Mouse (Mus musculus) heart, postnatal 0 days (tissue): Measurements from ENCODE around the gene Arsb. TPM values are rescaled to one million over a fixed set of nuclear protein-coding genes. Genes with fewer than 3 reads are reported as not detected.
A peak's percentile ranks its signal among the peaks of the same experiment; 100 is the strongest.

Experiments
- ATAC-seq: fragments of 200-750 bp; cut with Nextera tagmentation; 2 replicates; pipeline ENCODE4 v1.8.0; 2017; ENCODE audit warnings: low read depth, moderate number of reproducible peaks, moderate library complexity; ENCODE audit not compliant: insufficient read depth
- DNase-seq: peaks from one replicate; pipeline ENCODE4 v3.0.0-alpha.2; 2016; ENCODE audit warnings: low spot score
- H3K27ac ChIP-seq: fragments of 300-500 bp; sonication (generic); 2 replicates; pipeline ENCODE4 v1.5.1; 2014; ENCODE audit warnings: low read depth, mild to moderate bottlenecking
- H3K27me3 ChIP-seq: fragments of 300-500 bp; sonication (generic); 2 replicates; pipeline ENCODE4 v1.6.1; 2014; ENCODE audit warnings: low read length, mixed read lengths; ENCODE audit not compliant: control insufficient read depth, insufficient read depth
- H3K36me3 ChIP-seq: fragments of 300-500 bp; sonication (generic); replicated peaks from 2 replicates; pipeline ENCODE4 v1.6.1; 2014; ENCODE audit warnings: low read length, mixed read lengths; ENCODE audit not compliant: control insufficient read depth, insufficient read depth
- H3K4me1 ChIP-seq: fragments of 300-500 bp; sonication (generic); 2 replicates; pipeline ENCODE4 v1.6.1; 2014; ENCODE audit warnings: antibody characterized with exemption; ENCODE audit not compliant: control insufficient read depth, insufficient read depth
- H3K4me2 ChIP-seq: fragments of 300-500 bp; sonication (generic); 2 replicates; pipeline ENCODE4 v1.6.1; 2014; ENCODE audit warnings: low read depth, mild to moderate bottlenecking, low read length, moderate library complexity
- H3K4me3 ChIP-seq: fragments of 300-500 bp; sonication (generic); 2 replicates; pipeline ENCODE4 v1.5.1; 2014; ENCODE audit warnings: low read depth, low read length
- H3K9ac ChIP-seq: fragments of 300-500 bp; sonication (generic); replicated peaks from 2 replicates; pipeline ENCODE4 v1.6.1; 2014; ENCODE audit warnings: low read depth, low read length, mixed read lengths
- H3K9me3 ChIP-seq: fragments of 300-500 bp; sonication (generic); replicated peaks from 2 replicates; pipeline ENCODE4 v1.6.1; 2016; ENCODE audit warnings: low read length; ENCODE audit not compliant: control insufficient read depth
- CTCF ChIP-seq: IDR thresholded peaks from 2 replicates; pipeline ENCODE4 v1.5.1; 2016; ENCODE audit warnings: antibody characterized with exemption, control low read depth, low read depth
- EP300 ChIP-seq: IDR thresholded peaks from 2 replicates; pipeline ENCODE4 v1.6.1; 2016; ENCODE audit warnings: antibody characterized with exemption, low read depth
- WGBS: fragments of 180-500 bp; shearing (Covaris S2); extraction: QIAGEN DNeasy Blood & Tissue Kit; methylation state at CpG from one replicate; pipeline ENCODE4 v1.1.7; 2014; 5-methylcytosine and 5-hydroxymethylcytosine counted together
- polyA plus RNA-seq: library from polyadenylated mRNA; unstranded; fragments of >200 nt; fragmentation: Nextera tagmentation; extraction: Ambion mirVana; gene quantifications from 2 replicates; pipeline ENCODE4 v1.2.1, GENCODE M21; 2015
- total RNA-seq: library from RNA; depleted of rRNA; stranded (reverse); fragments of >200 nt; gene quantifications from 2 replicates; pipeline ENCODE4 v1.2.3, GENCODE M21; 2014; ENCODE audit warnings: low replicate concordance; rRNA removed

Gene Arsb
- total RNA-seq (5.0 and 6.2 TPM in 2 replicates), polyA plus RNA-seq (3.0 and 3.1 TPM in 2 replicates)

DNA sequence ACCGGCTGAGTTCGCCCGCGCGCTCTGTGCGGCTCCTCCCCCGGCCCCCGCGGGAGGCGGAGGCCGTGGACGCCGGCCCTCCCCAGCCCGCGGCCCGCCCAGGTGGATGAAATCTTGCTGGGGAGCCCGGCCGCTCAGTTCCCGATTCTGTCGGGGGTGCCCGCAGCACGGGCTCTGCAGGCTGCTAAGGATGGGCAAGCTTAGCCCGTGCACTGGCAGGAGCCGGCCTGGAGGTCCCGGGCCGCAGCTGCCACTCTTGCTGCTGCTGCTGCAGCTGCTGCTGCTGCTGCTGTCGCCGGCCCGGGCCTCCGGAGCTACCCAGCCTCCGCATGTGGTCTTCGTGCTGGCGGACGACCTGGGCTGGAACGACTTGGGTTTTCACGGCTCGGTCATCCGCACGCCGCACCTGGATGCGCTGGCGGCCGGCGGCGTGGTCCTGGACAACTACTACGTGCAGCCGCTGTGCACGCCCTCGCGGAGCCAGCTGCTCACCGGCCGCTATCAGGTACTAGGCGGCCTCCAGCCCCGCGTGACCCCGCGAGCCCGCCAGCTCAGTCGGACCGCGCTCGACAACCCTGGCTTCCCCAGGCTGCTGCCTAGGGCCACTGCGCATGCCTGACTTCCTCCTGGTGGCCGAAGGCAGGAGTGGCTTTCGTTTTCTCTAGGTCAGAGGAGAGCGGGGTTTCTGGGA lies at the start of gene Arsb:
Arsb (plus strand) TSS at position 43 of the 691 bp plus-strand sequence.
- H3K4me1 ChIP-seq, result peaks cover 10% of the 10 kb centered on the region; the same call in 1 of the 2 replicates
- under 1% methylated on average over 59 of the region's 66 CpGs for WGBS
- H3K9ac ChIP-seq, result peak within 1 kb of the TSS; percentile 71
- no peaks in the 10 kb centered on the region for H3K36me3 ChIP-seq
- peak within 1 kb of the TSS; percentile 86 for H3K27ac ChIP-seq
- H3K4me2 ChIP-seq, result peak within 1 kb of the TSS; percentile 97
- H3K4me3 ChIP-seq, result peak within 1 kb of the TSS; percentile 75
- DNase-seq, result peak; percentile 86
- no peaks in the 10 kb centered on the region for H3K27me3 ChIP-seq
- peak; percentile 96 for ATAC-seq
- no peaks in the 10 kb centered on the region for H3K9me3 ChIP-seq
- no peak for TF ChIP-seq EP300
- TF ChIP-seq CTCF, result peak; percentile 68

DNA sequence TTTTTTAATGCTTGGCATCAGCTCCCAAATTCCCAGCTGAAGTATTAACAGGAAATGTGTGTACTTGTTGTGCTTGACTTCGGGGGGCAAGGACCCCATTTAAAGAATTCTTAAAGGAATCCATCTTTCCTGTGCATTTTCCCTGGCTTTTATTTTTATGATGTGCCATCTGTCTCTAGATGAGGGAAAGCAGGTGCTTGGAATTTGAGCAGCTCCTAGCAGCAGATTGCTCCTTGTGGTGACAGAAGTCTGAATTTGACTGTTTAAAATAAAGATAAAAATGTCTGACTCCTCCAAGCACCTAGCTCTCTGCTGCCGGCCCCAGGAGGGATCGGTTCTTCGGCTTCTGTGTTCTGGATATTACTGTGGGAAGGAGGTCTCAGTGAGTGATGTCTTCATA lies 49.5 kb upstream of the Arsb start:
- no peaks in the 10 kb centered on the region for H3K9me3 ChIP-seq
- no peak overlapping the region for H3K27ac ChIP-seq
- ATAC-seq (no peak), DNase-seq (no peak)
- H3K36me3 ChIP-seq, result no peaks in the 10 kb centered on the region
- H3K4me1 ChIP-seq, result no peaks in the 10 kb centered on the region
- H3K4me2 ChIP-seq, result no peak overlapping the region
- H3K9ac ChIP-seq, result no peak overlapping the region
- 66% methylated on average over 4 of the region's 4 CpGs for WGBS
- H3K4me3 ChIP-seq, result no peak overlapping the region
- H3K27me3 ChIP-seq, result no peaks in the 10 kb centered on the region
- TF ChIP-seq EP300, result no peak
- TF ChIP-seq CTCF, result no peak

GRCm38 (mm10) chr13:93723455-93723854 lies 48.0 kb upstream of the Arsb start:
- Histone ChIP-seq H3K27me3 (no peaks in the 10 kb centered on the region), H3K4me3 (no peak overlapping the region), H3K27ac (no peak overlapping the region), H3K36me3 (no peaks in the 10 kb centered on the region), H3K4me1 (no peaks in the 10 kb centered on the region), H3K4me2 (no peak overlapping the region), H3K9ac (no peak overlapping the region), H3K9me3 (no peaks in the 10 kb centered on the region)
- ATAC-seq (no peak), DNase-seq (no peak)
- WGBS, result 81% methylated on average over 3 of the region's 3 CpGs
- no peak for TF ChIP-seq CTCF
- TF ChIP-seq EP300, result no peak

DNA sequence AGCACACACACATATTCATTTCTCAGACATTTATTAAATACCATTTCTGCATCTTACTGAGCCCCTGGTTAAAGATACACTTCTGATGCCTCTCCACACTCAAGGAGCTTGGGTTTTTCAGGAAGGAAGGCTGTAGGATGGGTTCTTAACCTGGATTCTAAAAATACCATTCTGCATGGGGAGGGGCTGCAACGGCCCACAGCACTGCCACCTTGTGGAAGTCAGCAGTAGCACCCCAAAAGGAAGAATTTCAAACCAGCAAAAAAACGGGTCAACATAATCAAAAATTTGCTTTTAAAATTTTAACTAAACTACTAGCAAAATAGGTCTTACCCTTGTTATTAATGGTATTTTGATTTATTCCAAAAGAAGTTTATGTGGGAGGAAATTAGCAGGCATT lies 47.2 kb upstream of the Arsb start:
- DNase-seq (peak; percentile 21), ATAC-seq (no peak)
- Histone ChIP-seq H3K4me3 (no peak overlapping the region), H3K9me3 (no peaks in the 10 kb centered on the region), H3K4me2 (no peak overlapping the region), H3K9ac (no peak overlapping the region), H3K27ac (no peak overlapping the region), H3K36me3 (no peaks in the 10 kb centered on the region), H3K27me3 (no peaks in the 10 kb centered on the region), H3K4me1 (no peaks in the 10 kb centered on the region)
- WGBS, result 15% methylated on average over 2 of the region's 2 CpGs
- TF ChIP-seq EP300 (no peak), CTCF (peak; percentile 65)

GRCm38 (mm10) chr13:93735131-93735636 lies 36.2 kb upstream of the Arsb start:
- H3K27ac ChIP-seq, result no peak overlapping the region
- H3K4me1 ChIP-seq, result no peaks in the 10 kb centered on the region
- ATAC-seq, result no peak
- H3K27me3 ChIP-seq, result no peaks in the 10 kb centered on the region
- TF ChIP-seq EP300 (no peak), CTCF (no peak)
- H3K36me3 ChIP-seq, result no peaks in the 10 kb centered on the region
- no peak overlapping the region for H3K4me2 ChIP-seq
- H3K4me3 ChIP-seq, result no peak overlapping the region
- 82% methylated on average over 5 of the region's 5 CpGs for WGBS
- DNase-seq, result no peak
- no peak overlapping the region for H3K9ac ChIP-seq
- H3K9me3 ChIP-seq, result no peaks in the 10 kb centered on the region; the same call in 1 of the 2 replicates
